Mouse (Mus musculus) testis, adult 2 months (tissue): Measurements from ENCODE around the gene Me3.

Experiments
- CTCF ChIP-seq: fragments of 200-500 bp; IDR thresholded peaks from 2 replicates; pipeline ENCODE4 v1.5.1; 2012; ENCODE audit warnings: low read depth, mild to moderate bottlenecking, inconsistent platforms, low read length, moderate library complexity; ENCODE audit not compliant: control insufficient read depth, insufficient read depth, insufficient replicate concordance
- POLR2A ChIP-seq: fragments of 200-500 bp; IDR thresholded peaks from 2 replicates; pipeline ENCODE4 v1.6.1; 2012; ENCODE audit warnings: low read depth, mild to moderate bottlenecking, inconsistent platforms, low read length, moderate library complexity; ENCODE audit not compliant: control insufficient read depth

DNA sequence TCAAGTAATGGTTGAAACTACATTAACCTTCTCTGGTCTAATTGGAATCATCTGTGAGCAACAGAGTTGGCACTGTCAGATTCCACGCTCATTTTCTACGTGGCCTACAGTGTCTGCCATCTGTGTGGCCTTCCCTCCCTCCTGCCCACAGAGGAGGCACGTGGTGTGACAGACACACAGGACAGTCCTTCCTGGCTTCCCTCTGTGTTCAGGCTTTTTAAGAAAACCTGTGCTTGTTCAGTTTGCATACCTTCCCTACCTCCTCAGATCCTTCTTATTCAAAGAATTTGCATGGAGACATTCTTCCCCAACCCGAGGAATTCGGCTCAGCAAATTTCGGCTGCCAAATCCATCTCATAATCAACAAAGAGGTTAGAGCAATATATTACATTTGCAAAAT is 137.8 kb downstream of the Me3 start:
- no peak for TF ChIP-seq CTCF
- TF ChIP-seq POLR2A, result no peak
